Comparison of ENCODE assay signal across 28 mouse cellular contexts in the genomic region with DNA sequence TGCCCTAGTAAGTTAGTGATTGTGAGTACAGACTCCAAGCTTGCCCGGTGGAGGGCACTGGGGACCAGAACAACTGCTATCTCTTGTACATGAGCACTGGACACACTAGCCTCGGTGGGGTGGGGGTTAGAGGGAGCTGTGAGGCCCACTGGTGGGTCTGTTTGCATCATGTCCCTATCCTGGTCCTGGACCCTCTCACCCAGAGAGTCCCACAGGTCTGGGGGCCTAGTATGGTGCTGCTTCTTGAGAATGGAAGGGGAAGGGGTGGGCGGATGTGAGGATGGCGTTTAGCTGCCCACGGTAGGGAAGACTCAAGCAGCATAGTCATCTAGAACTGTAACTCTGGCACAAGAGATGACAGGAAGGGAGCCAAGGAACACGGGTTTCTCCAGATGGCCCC. TPM values are rescaled to one million over a fixed set of nuclear protein-coding genes. Genes with fewer than 3 reads are reported as not detected.
"Had no signal": no experiment of that assay in that cellular context is flagged by ENCODE, and none has a peak within 500 bp of the region (broad histone marks: within the 10 kb centered on the region; RNA-seq: fewer than 3 reads in every experiment).

No protein-coding gene starts in this region.

- ATAC-seq: liver, postnatal 0 days; lung, postnatal 0 days had no signal

- H3K27me3 ChIP-seq: lung, embryonic 15.5 days; midbrain, embryonic 13.5 days; midbrain, embryonic 15.5 days; neural tube, embryonic 13.5 days; neural tube, embryonic 15.5 days had no signal

- H3K27ac ChIP-seq: liver, embryonic 13.5 days; liver, embryonic 15.5 days; lung, embryonic 15.5 days; macrophage; midbrain, embryonic 13.5 days; midbrain, embryonic 15.5 days; neural tube, embryonic 13.5 days; neural tube, embryonic 15.5 days had no signal

- H3K36me3 ChIP-seq: midbrain, embryonic 15.5 days had no signal

- H3K9ac ChIP-seq: liver, embryonic 13.5 days; liver, embryonic 15.5 days; liver, postnatal 0 days; lung, embryonic 15.5 days; midbrain, embryonic 13.5 days; midbrain, embryonic 15.5 days; neural tube, embryonic 13.5 days; neural tube, embryonic 15.5 days had no signal

- H3K9me3 ChIP-seq: liver, embryonic 13.5 days; liver, embryonic 15.5 days; lung, embryonic 15.5 days; megakaryocyte, embryonic 14.5 days; midbrain, embryonic 13.5 days; midbrain, embryonic 15.5 days; neural tube, embryonic 13.5 days; neural tube, embryonic 15.5 days had no signal

- H3K4me3 ChIP-seq: liver, embryonic 13.5 days; liver, embryonic 15.5 days; lung, embryonic 15.5 days; megakaryocyte, embryonic 14.5 days; midbrain, embryonic 13.5 days; midbrain, embryonic 15.5 days; neural tube, embryonic 13.5 days; neural tube, embryonic 15.5 days had no signal

- DNase-seq: liver, embryonic 13.5 days; liver, postnatal 0 days; lung, adult 2 months; lung, postnatal 14 days; lung, postnatal 36 days; retina, postnatal 1 day; right cerebral cortex, adult 18-20 months; right cerebral cortex, postnatal 25 days; right cerebral cortex, postnatal 4 days; spleen, adult 18-20 months; thymus, adult 2 months; thymus, postnatal 14 days; thymus, postnatal 36 days had no signal

- H3K4me2 ChIP-seq: liver, embryonic 13.5 days; liver, embryonic 15.5 days; lung, embryonic 15.5 days; midbrain, embryonic 11.5 days; midbrain, embryonic 13.5 days; midbrain, embryonic 15.5 days; neural tube, embryonic 13.5 days; neural tube, embryonic 15.5 days had no signal

RNA-seq across cellular contexts. Expression of a gene that starts 32.4 kb away (rescaled TPM):
- polyA plus RNA-seq: liver, embryonic 13.5 days; liver, embryonic 15.5 days; liver, postnatal 0 days; lung, adult 2 months; lung, embryonic 15.5 days; lung, postnatal 0 days; macrophage; midbrain, embryonic 11.5 days; midbrain, embryonic 13.5 days; midbrain, embryonic 15.5 days; midbrain, postnatal 0 days; neural tube, embryonic 11.5 days; neural tube, embryonic 13.5 days; neural tube, embryonic 15.5 days; small intestine, adult 2 months; stomach, embryonic 14.5 days; stomach, embryonic 16.5 days had no signal

RNA-seq across cellular contexts. Expression of a gene that starts 38.4 kb away (rescaled TPM):
- polyA plus RNA-seq: macrophage had no signal
